Mouse (Mus musculus) layer of hippocampus, adult 2 months (tissue): ENCODE results near the gene Gramd4. TPM values are rescaled to one million over a fixed set of nuclear protein-coding genes. Genes with fewer than 3 reads are reported as not detected.

Experiments used
- DNase-seq, 2 experiments: peaks; one replicate each; pipeline ENCODE4 v3.0.0; 2022; ENCODE audit warnings: low spot score in 2 of 2
- H3K27ac ChIP-seq: fragments of 200-600 bp; 2 replicates; pipeline ENCODE4 v1.8.1; 2022
- H3K4me3 ChIP-seq: fragments of 200-600 bp; 2 replicates; pipeline ENCODE4 v1.8.1; 2022; ENCODE audit warnings: mild to moderate bottlenecking
- CTCF ChIP-seq: fragments of 200-600 bp; conservative IDR thresholded peaks from 2 replicates; pipeline ENCODE4 v1.8.1; 2022; ENCODE audit warnings: antibody characterized with exemption, mild to moderate bottlenecking, moderate library complexity
- total RNA-seq, 2 experiments: library from RNA; stranded (reverse); gene quantifications; 2 replicates each; pipeline ENCODE4 v1.2.3; 2021

Gramd4 gene
- total RNA-seq, 2 experiments from 2014 or later, result 24.8 to 28.7 TPM

- Histone ChIP-seq H3K4me3 (no peak overlapping the region), H3K27ac (no peak overlapping the region)
- DNase-seq, result no peak
- no peak for TF ChIP-seq CTCF
These were observed 71.5 kb downstream of the Gramd4 start for GRCm38 (mm10) chr15:86129036-86129435.

- Histone ChIP-seq H3K4me3 (no peak overlapping the region), H3K27ac (no peak overlapping the region)
- no peak for TF ChIP-seq CTCF
- DNase-seq, result no peak
These were observed 73.2 kb downstream of the Gramd4 start for GRCm38 (mm10) chr15:86130657-86131056.

- Histone ChIP-seq H3K27ac (no peak overlapping the region), H3K4me3 (no peak overlapping the region)
- peak; percentile 87 for TF ChIP-seq CTCF
- peak; percentile 77 to 92 for DNase-seq
These were observed 77.7 kb downstream of the Gramd4 start for GRCm38 (mm10) chr15:86134941-86135783.

GRCm38 (mm10) chr15:86137638-86138037 is 80.1 kb downstream of the Gramd4 start:
- DNase-seq, result peak in 1 of 2 experiments; percentile 48
- peak; percentile 77 for TF ChIP-seq CTCF
- Histone ChIP-seq H3K4me3 (no peak overlapping the region), H3K27ac (no peak overlapping the region)

- no peak overlapping the region for H3K27ac ChIP-seq
These were observed 82.8 kb downstream of the Gramd4 start for GRCm38 (mm10) chr15:86140323-86140722.

GRCm38 (mm10) chr15:86144577-86144976 is 87.1 kb downstream of the Gramd4 start:
- no peak for DNase-seq
- TF ChIP-seq CTCF, result no peak
- no peak overlapping the region for H3K4me3 ChIP-seq
- H3K27ac ChIP-seq, result no peak overlapping the region

More at GRCm38 (mm10) chr15:86140323-86140722, 82.8 kb downstream of the Gramd4 start:
- DNase-seq, result peak in 1 of 2 experiments; percentile 68
- peak; percentile 98 for TF ChIP-seq CTCF
- H3K4me3 ChIP-seq, result no peak overlapping the region

GRCm38 (mm10) chr15:86145046-86145445 is 87.6 kb downstream of the Gramd4 start:
- TF ChIP-seq CTCF, result no peak
- Histone ChIP-seq H3K4me3 (no peak overlapping the region), H3K27ac (no peak overlapping the region)
- DNase-seq, result no peak

- no peak for TF ChIP-seq CTCF
- Histone ChIP-seq H3K27ac (no peak overlapping the region), H3K4me3 (no peak overlapping the region)
- no peak for DNase-seq
These were observed 89.4 kb downstream of the Gramd4 start for GRCm38 (mm10) chr15:86146922-86147321.

- Histone ChIP-seq H3K4me3 (no peak overlapping the region), H3K27ac (no peak overlapping the region)
- TF ChIP-seq CTCF, result no peak
These were observed 93.1 kb downstream of the Gramd4 start for GRCm38 (mm10) chr15:86150593-86150992.

GRCm38 (mm10) chr15:86153481-86153960 is 96.0 kb downstream of the Gramd4 start:
- TF ChIP-seq CTCF, result no peak
- H3K4me3 ChIP-seq, result no peak overlapping the region
- no peak for DNase-seq
- H3K27ac ChIP-seq, result no peak overlapping the region

More at GRCm38 (mm10) chr15:86150593-86150992, 93.1 kb downstream of the Gramd4 start:
- DNase-seq, result no peak

GRCm38 (mm10) chr15:86156492-86156891 is 99.0 kb downstream of the Gramd4 start:
- DNase-seq, result no peak
- H3K4me3 ChIP-seq, result no peak overlapping the region
- no peak for TF ChIP-seq CTCF
- no peak overlapping the region for H3K27ac ChIP-seq

GRCm38 (mm10) chr15:86159093-86159492 is 101.6 kb downstream of the Gramd4 start:
- Histone ChIP-seq H3K27ac (no peak overlapping the region), H3K4me3 (no peak overlapping the region)
- TF ChIP-seq CTCF, result no peak
- DNase-seq, result no peak

GRCm38 (mm10) chr15:86159719-86160118 is 102.2 kb downstream of the Gramd4 start:
- Histone ChIP-seq H3K27ac (no peak overlapping the region), H3K4me3 (no peak overlapping the region)
- no peak for DNase-seq
- peak; percentile 57 for TF ChIP-seq CTCF

GRCm38 (mm10) chr15:86160906-86161305 is 103.4 kb downstream of the Gramd4 start:
- no peak overlapping the region for H3K4me3 ChIP-seq
- H3K27ac ChIP-seq, result no peak overlapping the region
- no peak for DNase-seq
- no peak for TF ChIP-seq CTCF
